Mouse (Mus musculus) stomach, postnatal 0 days (tissue): Measurements from ENCODE around the gene Dnase2a.

Experiments used
- CTCF ChIP-seq: IDR thresholded peaks from 2 replicates; pipeline ENCODE4 v1.5.1; 2016; ENCODE audit warnings: antibody characterized with exemption, low read depth, mild to moderate bottlenecking, moderate library complexity
- EP300 ChIP-seq: optimal IDR thresholded peaks from 2 replicates; pipeline ENCODE3; 2016; ENCODE audit warnings: antibody characterized with exemption

- TF ChIP-seq CTCF (no peak), EP300 (no peak)
Measured at GRCm38 (mm10) chr8:84872309-84872965, 35.9 kb upstream of the Dnase2a start.
